Mouse (Mus musculus): ENCODE results near the gene Rnase2b.
"Not testable (repeated sequence)": the region's sequence is repeated elsewhere in the genome, so short reads cannot be mapped to it uniquely, and the experiment has no call there.

The Rnase2b gene

DNA sequence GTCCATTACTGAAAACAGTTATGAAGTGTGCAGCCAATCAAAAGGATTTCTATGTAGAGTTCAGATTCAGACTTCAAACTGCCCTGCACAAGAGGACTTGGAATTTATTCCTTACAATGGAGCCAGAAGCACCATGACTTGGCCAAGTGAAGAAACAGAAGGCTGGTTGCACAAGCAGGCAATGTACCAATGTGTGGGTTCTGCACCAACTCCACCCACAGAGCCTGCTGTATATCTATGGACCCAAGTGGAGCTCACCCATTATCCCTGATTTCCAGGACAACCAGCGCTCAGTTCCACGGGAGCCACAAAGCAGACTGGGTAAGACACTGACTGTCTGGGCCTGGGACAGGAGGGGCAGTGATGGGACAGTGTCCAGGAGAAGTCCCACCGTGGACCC is at the start of gene Rnase2b:
Rnase2b (plus strand) TSS at position 285 of the 400 bp plus-strand sequence.
- not testable (repeated sequence) for DNase-seq (ENCODE audit: low read depth, low spot score)

DNA sequence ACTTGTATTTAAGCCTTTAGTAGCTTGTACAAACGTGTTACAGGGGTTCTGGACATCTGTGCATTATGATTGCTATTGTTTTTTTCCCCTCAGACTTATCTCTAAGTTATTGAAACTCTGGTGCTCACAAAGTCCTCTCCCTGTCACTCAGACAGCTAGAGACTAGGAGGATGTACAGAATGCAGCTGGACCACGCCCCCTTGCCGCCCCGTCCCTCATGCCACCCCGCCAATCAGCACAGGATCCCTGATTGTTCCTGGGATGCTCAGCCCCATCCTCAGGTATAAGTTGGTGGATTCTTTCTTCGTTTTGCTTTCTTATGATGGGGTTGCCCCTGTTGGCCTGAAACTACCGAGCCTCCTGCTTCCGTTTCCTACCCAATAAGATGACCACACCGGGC is 48.6 kb upstream of the Rnase2b start:
- no peak for DNase-seq (ENCODE audit: low read depth, low spot score)

DNA sequence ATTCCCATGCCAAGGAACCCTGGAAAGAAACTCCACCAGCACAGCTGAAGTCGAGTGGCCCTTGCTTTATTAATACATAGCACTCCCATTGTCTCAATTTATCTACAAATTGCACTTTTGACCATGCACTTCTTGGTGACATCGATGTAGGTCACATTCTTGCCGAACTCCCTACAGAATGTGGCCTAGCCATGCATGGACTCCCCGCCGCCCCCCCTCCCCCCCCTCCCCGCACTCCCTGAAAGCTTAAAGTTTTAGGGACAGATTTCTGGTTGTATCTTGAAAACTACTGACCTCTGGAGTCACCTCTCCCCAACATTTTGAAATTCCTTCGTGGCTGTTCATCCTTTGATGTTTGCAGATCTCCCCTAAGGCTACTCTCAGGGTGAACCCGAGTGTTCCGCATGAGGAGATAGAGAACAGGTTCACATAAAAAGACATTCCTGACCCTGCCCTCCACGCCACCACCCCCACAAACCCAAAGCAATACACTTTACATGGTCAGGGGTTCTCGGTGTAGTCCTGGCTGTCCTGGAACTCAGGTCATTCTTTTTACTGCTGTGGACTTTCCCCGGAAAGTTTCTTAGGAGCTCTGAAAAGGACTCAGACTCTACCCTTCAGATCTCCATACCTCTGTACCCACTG is 48.0 kb upstream of the Rnase2b start, which contains the start of gene Eddm3b:
Eddm3b (plus strand) TSS at position 511 of the 645 bp plus-strand sequence.
- DNase-seq (ENCODE audit: low read depth, low spot score) = no peak

DNA sequence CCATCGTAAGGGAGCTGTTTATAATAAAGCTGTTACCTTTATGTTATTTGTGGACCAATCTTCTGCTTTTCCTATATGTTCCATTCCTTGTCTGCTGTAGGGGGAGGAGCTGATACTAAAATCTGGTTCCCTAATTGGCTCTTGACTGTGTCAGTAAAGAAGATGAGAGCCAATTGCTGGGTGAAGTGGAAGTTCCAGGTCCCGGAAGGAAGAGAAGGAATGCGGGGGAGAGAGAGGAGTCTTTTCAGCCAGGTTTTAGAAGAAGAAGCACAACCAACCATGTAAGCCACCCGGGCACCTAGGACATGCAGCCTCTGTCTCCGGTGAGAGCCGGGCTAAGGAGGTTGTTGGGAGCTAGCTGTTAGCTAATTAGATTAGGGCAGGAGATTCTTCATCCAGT is 36.4 kb upstream of the Rnase2b start:
- no peak for DNase-seq (ENCODE audit: low read depth, low spot score)

DNA sequence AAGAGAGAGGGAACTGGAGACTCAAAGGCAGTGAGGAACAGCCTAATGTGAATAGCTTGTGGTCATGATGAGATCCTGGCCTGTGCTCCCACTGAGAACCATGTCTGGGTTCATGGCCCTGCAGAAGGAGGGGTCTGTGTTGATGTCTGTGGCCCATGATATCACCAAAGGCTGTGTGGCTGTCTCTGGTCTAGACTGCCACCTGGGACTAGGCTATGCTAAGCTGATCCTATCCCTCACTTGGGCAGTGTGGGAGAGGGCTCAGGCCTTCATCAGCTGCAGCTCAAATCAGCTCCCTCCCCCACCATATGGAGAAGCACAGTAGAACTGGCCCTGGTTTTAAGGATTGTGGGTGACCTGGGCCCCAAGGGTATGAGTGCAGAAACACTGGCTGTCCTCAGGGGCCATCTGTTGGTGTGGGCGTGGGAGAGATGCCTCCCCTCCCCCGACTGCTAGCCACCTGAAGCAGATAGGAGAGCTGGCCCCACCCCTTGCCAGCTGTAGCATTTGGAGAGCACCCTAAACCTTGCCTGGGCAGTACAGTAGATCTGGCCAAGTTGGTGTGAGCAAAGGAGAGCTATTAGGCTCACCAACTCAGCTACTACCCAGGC is 34.3 kb upstream of the Rnase2b start:
- no peak for DNase-seq (ENCODE audit: low read depth, low spot score)

DNA sequence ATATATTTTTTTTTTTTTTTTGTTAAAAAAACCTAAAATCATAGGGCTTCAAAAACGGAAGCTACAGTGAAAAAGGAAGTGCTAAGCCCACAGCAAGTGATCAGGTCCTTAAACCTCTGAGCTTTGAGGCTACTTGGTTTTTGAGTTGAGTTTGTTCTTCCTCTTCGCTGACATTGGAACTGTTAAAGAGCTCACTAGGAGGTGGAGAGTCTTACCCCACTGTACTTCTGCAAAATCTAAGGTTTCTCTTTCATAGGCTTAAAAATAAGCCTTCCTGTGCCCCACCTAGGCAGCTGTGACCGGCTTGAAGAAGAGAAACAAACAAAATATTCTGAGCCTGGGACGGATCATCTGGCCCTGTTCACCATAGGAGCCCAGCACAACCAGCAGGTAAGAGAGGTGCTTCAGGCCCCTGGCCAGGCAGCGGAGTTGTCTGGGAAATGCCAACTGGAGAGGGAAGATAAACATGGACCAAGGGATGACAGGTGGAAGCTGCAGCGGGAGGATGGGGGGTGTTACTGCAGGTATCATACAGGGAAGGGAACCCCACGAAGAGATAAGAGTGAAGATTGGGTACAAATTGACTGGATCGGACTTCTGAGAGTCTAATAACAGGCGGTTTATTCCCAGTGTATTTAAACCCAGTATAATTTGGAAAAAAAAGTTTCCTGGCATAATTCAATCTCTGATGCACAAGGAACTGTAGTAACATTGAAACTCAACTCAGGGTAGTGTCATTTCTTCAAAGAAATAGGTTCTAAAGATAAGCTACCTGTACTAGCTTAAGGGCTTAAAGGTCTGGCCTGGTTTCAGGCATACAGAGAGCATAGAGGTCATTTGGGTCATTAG is 33.1 kb upstream of the Rnase2b start:
- DNase-seq (ENCODE audit: low read depth, low spot score) = no peak

DNA sequence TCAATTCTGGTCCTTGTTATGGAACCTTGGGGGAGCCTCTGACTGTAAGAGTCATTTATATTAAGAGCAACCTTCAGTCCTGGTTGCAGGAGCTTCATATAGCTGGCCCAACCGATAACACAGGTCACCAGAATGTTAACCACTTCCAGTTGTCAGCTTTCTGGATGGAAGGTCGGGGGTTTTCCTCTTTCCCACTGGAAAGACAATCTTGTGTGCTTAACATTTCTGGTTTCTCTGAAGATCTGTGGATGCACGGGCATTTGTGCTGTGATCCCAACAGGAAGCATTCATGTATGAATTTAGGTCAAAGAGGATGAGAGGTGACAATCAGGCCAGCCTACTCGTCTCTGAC is 32.5 kb upstream of the Rnase2b start:
- DNase-seq (ENCODE audit: low read depth, low spot score) = no peak

DNA sequence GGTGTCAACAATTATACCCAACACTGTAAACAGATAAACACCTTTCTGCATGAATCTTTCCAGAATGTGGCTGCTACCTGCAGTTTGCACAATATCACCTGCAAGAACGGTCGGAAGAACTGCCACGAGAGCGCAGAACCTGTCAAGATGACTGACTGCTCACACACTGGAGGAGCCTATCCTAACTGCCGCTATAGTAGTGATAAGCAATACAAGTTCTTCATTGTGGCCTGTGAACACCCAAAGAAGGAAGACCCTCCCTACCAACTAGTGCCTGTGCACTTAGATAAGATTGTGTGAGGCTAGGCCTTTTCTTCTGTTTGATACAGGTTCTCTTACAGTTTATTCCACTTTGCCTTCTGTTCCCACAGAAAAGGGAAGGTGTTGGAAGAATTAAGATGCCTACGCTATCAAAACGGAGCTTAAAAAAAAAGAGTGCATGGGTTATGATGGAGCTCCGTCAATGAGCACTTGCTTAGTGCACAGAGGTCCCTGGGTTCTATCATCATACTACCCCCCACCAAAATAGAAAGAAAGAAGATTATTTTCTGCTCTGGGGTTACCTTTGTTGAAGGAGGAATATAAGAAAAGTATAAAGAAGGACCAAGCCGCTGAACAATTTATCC is 31.6 kb upstream of the Rnase2b start:
- no peak for DNase-seq (ENCODE audit: low read depth, low spot score)

DNA sequence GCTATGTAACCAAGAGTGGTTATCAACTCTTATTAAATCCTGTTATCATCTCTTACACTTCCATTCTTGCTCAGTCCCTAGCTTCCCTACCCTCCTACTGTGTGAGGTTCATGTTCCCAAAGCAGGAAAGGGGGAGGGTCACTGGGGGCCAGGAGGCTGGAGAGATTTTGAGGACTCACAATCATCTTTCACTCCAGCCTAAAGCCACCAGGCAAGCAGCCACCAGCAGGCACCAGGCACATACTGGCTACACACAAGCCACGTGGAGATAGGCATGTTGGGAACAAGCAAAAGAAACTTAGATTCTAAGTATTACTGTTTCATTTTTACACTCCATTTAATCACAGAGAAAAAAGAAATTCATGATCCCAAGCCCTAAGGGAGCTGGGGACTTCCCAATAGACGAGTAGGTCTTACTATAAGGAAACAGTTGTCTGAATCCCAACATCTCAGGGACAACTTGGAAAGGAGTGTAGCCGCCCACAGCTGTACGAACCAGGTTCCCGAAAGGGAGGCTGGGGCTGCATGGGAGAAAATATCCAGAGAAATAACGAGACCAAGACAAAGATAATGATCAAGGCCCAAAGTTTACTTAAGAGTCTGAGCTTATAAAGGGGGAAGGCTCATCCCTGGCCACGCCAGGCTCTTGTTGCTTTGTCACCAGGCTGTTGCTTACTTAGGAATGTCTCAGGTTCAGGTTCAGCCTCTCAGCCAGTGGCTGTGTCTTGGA is 30.8 kb upstream of the Rnase2b start:
- no peak for DNase-seq (ENCODE audit: low read depth, low spot score)

DNA sequence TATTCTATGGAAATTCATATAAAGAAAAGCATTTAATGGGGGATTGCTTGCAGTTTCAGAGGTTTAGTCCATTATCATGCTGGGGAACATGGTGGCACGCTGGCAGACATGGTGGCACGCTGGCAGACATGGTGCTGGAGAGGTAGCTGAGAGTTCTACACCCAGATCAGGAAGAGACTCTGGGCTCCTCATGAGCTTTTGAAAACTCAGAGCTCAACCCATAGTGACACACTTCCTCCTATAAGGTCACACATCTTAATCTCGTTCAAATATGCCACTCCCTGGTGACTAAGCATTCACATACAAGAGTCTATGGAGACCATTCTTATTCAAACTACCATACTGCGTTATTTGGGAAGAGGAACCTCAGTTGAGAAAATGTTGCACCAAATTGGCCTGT is 29.7 kb upstream of the Rnase2b start:
- no peak for DNase-seq (ENCODE audit: low read depth, low spot score)

DNA sequence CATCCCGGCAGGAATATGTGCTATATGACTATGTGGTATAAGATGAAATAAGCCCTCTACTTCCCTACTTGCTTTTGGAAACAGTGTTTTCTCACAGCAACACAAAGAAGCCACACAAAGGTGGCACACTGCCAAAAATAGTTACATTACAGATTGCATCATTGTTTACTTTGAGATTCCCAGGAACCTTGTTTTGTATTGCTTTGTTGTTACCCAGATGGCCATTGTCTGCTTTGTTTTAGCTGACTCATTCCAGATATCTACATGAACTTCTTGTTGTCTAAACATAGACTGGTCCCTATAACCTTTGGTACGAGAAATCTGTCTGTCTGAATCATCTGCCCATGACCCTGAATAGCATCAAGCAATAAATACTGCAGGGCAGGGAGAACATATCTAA is 21.7 kb upstream of the Rnase2b start:
- no peak for DNase-seq (ENCODE audit: low read depth, low spot score)

DNA sequence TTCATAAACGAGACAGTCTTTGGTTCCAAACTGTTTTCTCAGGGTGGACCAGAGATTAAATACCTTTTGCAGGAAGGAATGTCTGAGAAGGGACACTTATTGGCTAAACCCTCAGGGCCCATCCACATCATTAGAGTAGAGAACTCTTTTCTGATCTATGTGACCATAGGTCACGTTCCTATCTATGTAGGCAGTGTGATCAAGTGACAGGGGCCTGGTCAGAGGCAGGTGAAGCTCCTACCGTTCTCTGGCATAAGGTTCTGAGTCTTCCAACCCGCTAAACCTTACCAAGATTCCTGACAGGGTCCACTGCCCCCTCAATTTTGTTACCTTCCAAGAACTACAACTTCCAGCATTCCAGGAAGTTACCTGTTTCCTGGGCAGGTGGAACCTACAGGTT is 19.9 kb upstream of the Rnase2b start:
- no peak for DNase-seq (ENCODE audit: low read depth, low spot score)

DNA sequence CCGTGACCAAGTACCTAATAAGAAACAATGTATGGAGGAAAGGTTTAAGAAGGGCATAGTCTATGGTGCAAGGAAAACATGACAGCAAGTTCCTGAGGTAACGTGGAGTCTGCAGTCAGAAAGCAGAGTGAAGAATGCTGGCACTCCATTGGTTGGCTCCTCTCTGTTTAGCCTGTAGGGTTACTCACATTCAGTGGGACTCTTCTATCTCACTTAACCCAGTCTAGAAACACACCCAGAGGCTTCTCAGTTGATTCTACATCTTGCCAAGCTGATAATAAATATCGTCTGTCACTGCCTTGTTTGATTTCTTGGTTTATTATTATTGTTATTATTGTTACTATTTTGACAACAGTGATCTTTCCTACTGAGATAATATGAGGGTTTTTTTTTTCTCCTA is 19.5 kb upstream of the Rnase2b start:
- no peak for DNase-seq (ENCODE audit: low read depth, low spot score)

DNA sequence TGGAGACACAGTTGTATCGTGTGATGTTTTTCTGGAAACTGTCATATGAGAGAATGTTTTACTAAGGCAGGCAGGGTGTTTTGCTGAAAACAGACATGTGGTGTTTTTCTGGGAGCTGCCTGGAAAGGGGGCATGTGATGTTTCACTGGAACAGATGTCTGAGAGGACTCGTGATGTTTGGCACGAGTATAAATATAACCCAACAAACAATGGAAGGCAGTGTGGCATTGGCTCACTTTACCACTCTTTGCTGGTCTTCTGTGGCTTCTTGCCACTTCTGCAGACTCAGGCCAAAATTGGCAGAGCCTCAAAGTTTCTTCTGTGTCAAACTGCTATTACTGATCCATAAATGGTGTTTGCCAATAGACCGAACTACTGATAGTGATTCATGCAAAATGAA is 18.8 kb upstream of the Rnase2b start:
- no peak for DNase-seq (ENCODE audit: low read depth, low spot score)

DNA sequence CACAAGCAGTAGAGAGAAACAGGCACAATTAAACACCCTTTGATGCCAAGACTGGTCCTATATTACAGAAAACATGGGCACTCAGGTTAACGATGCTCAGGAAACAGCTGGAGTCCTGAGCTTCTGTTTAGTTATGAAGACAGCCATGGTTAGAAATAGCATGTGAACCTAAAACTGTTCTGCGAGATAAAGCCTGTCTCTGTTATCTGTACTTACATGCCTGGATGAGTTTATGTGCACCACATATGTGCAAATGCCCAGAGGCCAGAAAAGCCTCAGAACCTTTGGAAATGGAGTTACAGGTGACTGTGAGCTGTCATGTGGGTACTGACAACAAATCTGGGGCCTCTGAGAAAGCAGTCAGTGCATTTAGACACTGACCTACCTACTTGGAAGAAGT is 18.1 kb upstream of the Rnase2b start:
- DNase-seq (ENCODE audit: low read depth, low spot score) = no peak

DNA sequence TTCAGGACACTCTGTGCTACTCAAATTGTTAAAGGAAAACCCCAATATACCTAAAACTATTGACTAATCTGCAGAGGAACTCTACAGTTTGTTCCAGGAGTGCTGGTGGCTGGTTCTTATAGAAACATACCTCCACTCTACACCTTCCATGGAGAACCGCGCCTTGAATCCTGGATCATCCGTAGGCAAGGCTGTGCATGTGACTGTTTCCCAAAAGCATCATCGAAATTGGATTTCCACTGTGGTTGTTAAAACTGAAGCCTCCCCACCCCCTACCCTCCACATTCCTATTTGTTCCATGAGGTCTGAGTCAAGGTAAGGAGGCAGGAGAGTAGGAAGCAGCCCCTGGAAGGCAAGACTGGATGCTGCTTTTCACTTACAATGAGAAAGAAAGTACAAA is 17.6 kb upstream of the Rnase2b start:
- no peak for DNase-seq (ENCODE audit: low read depth, low spot score)

DNA sequence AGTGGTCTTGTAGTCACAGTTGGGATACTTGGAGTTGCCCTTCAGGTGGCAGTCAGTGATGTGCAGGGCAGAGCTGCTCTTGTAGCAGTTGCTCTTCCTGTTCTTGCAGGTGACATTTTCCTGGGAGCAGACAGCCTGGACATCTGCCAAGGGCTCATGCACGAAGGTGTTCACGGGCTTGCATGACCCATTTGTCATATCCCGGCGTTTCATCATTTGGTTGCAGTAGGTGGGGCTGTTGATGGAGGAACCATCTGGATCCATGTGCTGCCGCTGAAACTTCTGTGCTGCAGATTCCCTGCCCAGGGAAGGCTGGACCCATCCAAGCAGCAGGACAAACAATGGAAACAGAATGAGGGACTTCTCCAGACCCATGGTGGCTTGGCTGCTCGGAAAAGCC is 16.5 kb upstream of the Rnase2b start:
- no peak for DNase-seq (ENCODE audit: low read depth, low spot score)

DNA sequence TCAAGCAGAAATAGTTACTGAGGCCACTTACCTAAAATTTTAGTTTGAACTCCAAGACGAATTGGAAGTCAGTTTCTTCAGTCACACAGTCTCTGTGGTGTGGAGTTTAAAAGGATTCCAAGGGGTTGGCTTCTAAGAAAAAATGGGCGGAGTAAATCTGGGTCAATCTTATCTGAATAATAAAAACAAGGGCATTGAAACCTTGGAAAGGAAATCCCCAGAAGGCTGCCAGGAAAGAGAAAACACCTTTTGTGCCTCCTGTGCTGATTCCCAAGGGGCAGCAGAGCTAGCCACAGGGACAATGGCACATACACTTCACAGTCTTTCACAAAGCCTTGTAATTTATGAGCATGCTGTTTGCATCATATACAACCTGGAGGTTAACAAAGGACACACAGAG is 15.4 kb upstream of the Rnase2b start, which contains the start of gene Rnase1:
Rnase1 (minus strand) TSS at position 101 of the 400 bp plus-strand sequence.
- DNase-seq (ENCODE audit: low read depth, low spot score) = no peak

DNA sequence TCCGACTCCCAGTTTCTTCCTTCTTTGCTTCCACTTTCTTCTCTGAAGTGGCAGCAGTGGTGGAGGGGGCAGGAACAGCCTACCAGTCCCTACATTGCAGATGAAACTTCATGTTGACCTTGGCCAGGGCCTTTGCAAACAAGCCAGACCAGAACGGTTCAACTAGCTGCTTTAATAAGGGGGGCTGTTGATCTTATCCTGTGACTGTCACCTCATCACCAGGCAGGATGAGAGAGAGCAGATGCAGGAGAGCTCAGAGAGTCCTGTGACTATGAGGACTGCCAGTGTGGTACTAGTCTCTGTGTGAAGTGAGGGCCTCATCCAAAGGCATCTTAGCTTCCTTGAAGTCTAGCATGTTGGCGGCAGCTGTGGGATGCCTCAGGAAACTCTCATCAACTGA is 14.1 kb upstream of the Rnase2b start:
- DNase-seq (ENCODE audit: low read depth, low spot score) = no peak

DNA sequence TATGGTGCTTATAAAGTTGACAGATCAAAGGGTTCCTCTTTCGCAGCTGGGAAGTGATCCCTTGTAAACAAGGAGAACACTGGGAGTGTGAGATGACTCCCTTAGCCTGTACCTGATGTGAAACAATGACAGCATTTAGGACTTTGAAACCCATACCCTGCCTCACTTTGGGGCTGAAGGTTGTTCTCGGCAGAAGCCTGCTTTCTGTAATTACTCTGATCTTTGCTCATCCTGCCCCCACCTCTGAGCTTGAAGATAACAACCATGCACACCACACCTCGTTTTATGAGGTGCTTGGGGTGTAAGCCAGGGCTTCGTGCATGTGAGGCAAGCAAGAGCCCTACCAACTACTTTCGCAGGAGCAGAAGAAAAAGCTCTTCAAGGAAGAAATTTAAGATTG is 12.9 kb upstream of the Rnase2b start:
- DNase-seq (ENCODE audit: low read depth, low spot score) = no peak

DNA sequence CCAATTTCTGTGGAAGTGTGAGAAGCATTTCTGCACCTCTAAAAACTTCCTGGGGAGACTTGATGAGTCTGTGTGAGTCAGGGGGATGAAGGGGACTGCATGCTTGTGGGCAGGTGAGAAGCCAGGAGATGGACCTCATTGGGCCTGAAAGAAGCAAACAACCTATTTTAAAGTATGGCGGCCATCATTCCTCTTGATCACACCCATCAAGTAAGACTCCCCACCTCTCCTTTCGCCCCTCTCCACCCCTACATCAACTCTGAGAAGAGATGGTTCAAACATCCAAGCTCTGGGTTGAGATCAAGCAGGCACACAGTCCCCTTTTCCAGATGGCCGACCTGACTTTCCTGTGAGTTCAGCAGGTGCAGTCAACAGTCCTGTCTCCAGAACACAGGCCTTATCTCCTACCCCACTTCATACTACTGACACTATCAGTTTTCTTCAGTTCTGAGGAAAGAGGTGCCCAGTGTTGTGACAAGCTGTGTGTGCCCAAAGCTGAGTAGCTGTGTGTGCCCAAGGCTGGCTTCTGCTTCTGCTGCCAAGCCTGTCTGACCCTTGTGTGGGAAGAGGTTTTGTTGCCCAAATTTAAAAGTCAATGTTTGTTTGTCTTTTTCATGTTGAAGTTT is 11.7 kb upstream of the Rnase2b start:
- no peak for DNase-seq (ENCODE audit: low read depth, low spot score)

Measured in ES-CJ7 (cell line).